Mouse (Mus musculus) mouse embryonic stem cell (cell line): Measurements from ENCODE around the gene Pdilt.
"Not testable (repeated sequence)": the region's sequence is repeated elsewhere in the genome, so short reads cannot be mapped to it uniquely, and the experiment has no call there.

Experiments used
- in situ Hi-C, 2 experiments: fragments of 300-500 bp; cut with MboI; formaldehyde crosslinking; loops; 1 replicate in 1 of 2; 3 replicates in 1 of 2; pipeline ENCODE4 v1.14.3; 2019 to 2020; ENCODE audit warnings: low sequenced_read_pairs in 2 of 2, low pct_unique_long_range_greater_than_20kb in 1 of 2, mixed read lengths in 1 of 2; ENCODE audit not compliant: unreplicated experiment in 1 of 2

Gene Pdilt

GRCm38 (mm10) chr7:119523389-119523788, at the start of gene Pdilt:
Pdilt (minus strand) TSS chr7:119523489.
- in situ Hi-C loops = no loop called here

DNA sequence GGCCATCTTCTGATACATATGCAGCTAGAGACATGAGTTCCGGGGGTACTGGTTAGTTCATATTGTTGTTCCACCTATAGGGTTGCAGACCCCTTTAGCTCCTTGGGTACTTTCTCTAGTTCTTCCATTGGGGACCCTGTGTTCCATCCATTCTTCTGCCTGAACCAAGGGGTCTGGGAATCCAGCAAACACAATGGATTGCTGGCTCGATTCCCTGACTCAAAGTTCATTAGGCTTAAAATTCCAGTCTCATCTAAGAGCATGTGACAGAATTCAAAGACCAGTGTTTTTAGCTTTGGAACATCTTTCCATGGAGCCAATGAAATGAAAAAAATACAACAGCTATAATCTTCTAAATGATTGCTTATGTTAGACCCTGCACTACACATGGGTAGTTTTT, 39.2 kb upstream of the Pdilt start:
- in situ Hi-C loops = not testable (repeated sequence)

- in situ Hi-C loops = no loop called here
Measured at GRCm38 (mm10) chr7:119561441-119561840, 38.2 kb upstream of the Pdilt start.

DNA sequence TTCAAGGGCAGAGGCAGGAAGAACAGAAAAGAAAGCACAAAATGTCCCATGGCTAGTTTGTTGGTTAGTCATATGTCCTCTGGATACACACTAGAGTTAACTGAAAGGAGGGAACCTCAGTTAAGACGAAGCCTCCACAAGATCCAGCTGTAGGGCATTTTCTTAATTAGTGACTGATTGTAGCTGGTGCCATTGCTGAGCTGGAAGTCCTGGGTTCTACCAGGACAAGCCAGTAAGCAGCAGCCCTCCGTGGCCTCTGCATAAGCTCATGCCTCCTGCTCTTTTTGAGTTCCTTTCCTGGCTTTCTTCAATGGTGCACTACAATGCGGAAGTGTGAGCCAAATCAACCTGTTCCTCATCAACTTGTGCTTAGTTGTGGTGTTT, 37.2 kb upstream of the Pdilt start:
- in situ Hi-C loops = no loop called here

- in situ Hi-C loops = no loop called here
Measured at GRCm38 (mm10) chr7:119559789-119560451, 36.6 kb upstream of the Pdilt start.

GRCm38 (mm10) chr7:119554040-119554439, 30.8 kb upstream of the Pdilt start, which contains the start of gene Acsm2:
Acsm2 (plus strand) TSS chr7:119554340.
- in situ Hi-C loops = no loop called here

DNA sequence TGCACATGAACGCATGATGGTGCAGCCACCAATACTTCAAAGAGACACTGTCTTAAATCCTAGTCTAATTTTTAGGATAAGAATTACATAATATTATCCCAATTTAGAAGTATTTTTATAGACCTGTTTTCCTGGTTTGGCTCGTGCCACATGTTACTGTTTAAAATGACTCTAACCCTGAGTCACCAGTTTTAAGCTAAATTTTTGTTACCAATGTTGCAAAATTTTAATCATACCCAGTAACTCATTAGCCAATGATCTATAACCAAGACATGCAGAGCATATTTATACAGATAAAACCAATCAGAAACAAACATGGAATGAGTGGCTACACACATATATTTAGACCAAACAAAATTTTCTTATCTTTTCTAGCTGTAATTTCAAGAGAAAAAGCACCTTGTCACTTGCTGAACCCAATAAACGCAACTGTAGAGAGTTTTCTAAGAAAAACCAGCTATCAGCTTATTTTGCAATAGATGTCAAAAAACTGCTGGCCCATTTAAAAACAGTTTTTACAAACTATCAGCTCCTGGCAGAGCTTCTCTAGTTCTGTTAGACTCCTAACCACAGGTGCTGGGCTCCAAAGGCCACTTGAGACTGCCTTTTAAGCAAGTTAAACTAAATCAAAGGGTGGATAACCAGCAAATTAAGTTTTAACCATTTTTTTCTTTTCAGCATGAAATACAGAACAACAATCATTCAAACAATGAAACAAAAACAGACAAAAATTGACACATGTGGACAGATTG, 27.4 kb upstream of the Pdilt start:
- in situ Hi-C loops = no loop called here

GRCm38 (mm10) chr7:119545572-119545971, 22.3 kb upstream of the Pdilt start:
- in situ Hi-C loops = no loop called here

- in situ Hi-C loops = no loop called here
Measured at GRCm38 (mm10) chr7:119542445-119542844, 19.2 kb upstream of the Pdilt start.

DNA sequence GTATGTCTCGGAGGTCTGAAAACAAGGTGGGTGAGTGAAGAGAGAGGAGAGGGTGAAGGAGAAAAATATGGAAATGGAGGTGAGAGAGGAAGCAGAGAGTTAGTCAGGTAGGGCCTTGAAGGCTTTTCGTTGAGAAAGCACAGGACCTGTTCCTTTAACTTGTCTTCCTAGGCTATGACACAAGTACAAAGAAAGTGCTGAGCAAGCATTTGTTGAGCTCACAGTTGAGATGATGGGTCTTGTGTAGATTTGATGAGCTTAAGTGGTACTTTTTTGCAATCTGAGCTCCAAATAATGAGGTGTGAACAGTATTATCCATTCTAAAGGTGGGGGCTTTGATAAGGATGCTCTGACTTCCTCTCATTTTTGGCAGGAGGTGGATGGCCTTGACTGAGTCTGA, 11.1 kb upstream of the Pdilt start:
- in situ Hi-C loops = no loop called here

DNA sequence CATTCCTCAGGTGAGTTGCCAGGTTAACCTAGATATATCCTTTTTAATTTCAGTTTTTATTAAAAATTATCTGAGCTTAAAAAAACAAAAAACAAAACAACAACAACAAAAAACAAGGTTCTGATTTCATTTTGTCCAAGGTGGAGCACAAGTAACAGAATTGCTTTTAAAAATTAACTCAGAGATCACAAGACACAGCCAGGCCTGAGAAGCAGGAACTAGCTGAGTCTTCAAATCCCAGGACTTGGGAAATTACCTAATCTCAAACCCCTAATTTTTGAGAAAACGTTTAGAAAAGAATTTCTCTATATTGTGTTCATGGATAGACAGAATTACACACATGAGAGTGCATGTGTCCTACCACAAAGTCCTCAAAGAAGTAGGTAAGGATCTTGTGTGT, 9.6 kb upstream of the Pdilt start:
- in situ Hi-C loops = no loop called here

DNA sequence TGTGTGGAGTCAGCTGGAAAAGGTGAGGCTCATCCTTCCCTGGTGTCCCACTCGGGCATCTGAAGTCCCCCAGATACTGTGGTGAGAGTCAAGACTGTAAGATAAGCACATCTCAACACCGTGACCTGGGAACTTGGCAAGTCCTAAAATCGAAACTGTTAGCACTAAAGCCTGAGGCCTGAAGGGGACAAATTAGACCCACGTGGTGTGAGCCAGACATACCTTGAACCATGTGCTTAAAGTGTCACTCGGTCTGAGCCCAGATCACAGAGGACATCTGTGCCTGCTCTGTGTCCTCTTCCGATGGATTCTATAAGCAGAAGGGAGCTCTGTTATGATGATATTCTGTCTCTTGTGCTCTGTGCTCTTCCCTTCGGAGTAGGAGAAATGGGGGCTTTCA, 5.3 kb upstream of the Pdilt start:
- in situ Hi-C loops = no loop called here

DNA sequence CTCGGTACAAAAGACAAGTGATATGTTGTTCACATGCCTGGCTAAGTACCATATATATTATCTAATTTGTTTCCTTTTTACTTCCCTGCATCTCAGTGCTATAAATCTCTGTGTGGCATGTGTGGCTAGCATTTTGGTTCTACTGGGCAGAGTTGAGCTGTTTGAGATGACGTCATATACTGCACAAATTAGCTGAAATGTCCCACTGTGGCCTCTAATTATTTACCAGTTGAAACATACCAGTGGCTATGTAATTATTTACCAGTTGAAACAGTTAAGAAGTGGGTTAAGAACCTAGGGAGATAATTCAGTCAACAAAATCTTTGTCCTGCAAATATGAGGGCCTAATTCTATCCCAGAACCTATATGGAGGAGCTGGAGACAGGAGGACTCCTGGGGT, 4.3 kb upstream of the Pdilt start:
- in situ Hi-C loops = no loop called here

GRCm38 (mm10) chr7:119527135-119527534, 3.8 kb upstream of the Pdilt start:
- in situ Hi-C loops = no loop called here

DNA sequence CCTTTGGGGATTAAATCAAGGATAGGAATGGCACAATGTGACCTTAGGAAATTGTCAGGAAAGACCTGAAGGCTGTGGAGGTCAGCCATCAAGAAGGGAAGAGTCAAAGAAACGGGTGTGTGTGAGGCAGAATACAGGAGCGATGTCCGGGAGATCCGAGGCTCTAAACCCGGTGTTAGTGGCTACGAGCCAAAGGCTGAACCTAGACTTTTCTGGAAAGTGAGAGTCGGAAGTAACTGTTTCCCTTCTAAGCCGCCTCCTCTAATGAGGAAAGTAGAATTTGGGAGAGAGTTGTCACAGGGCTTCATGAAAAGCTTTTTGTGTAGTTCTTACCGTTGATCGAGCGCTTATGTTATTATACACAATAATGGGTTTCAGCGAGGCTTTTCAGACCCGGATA, 3.2 kb upstream of the Pdilt start:
- in situ Hi-C loops = no loop called here

DNA sequence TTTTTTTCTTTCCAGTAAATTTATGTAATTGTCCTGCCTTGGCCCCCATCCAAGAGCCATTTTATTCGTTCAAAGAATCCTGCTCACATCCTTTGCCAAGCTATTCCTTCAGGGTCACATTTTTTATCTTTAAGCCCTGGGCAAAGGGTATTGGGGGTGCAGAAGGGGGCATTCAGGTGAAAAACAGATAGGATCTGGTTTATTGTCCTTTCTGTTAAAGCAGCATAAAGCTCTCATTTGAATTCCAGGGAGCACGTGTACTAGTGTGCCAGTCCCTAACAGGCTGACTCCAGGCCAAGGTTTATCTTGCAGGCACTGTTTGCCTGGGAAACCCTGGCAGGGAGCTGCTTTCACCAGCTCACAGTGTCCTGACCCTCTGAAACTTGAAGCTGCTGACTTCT, 2.6 kb upstream of the Pdilt start:
- in situ Hi-C loops = no loop called here

- in situ Hi-C loops = no loop called here
Measured at GRCm38 (mm10) chr7:119522385-119522784, 904 bp downstream of the Pdilt start.

- in situ Hi-C loops = no loop called here
Measured at GRCm38 (mm10) chr7:119521816-119522215, 1.5 kb downstream of the Pdilt start.

GRCm38 (mm10) chr7:119519654-119520053, 3.6 kb downstream of the Pdilt start:
- in situ Hi-C loops = loop anchor here (10.0 kb wide), 1 partner anchor 505 kb away; no protein-coding TSS in a partner anchor

- in situ Hi-C loops = loop anchor here (10.0 kb wide), 1 partner anchor 504 kb away; no protein-coding TSS in a partner anchor
Measured at GRCm38 (mm10) chr7:119519163-119519562, 4.1 kb downstream of the Pdilt start, which contains the start of gene Acsm5. Acsm5 (plus strand) TSS chr7:119519463.
